Mouse (Mus musculus): ENCODE data around the gene Sema4g. TPM values are rescaled to one million over a fixed set of nuclear protein-coding genes. Genes with fewer than 3 reads are reported as not detected.

Sema4g gene
- polyA plus RNA-seq, 1 experiment from 2014 or later, result 18.0 TPM

DNA sequence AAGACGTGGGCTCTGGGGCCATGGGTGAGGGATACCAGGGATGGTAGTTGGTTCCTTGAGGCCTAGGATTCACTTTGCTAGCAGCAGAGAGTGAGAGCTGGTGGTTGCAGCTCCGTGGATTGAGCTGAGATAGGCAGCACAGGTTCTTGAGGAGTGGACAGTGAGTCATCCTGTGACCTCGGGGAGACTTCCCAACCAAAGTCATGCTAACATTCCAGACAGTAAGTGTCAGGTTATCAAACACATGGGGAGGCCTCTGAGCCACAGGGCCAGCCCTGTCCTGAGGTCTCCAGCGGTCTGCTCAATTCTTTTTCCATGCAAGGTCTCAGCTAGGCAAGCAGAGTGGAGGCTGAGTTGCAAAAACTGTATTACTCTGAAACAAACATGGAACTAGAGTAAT, 21.7 kb downstream of the Sema4g start:
- no peaks in the 10 kb centered on the region for H3K27me3 ChIP-seq (replicated peaks; ENCODE audit: control insufficient read depth, insufficient read depth, low read length)
- no peak for ATAC-seq
- H3K9ac ChIP-seq (ENCODE audit: low read depth, low read length), result no peak overlapping the region
- H3K27ac ChIP-seq (ENCODE audit: low read depth, low read length), result no peak overlapping the region
- H3K4me3 ChIP-seq (ENCODE audit: low read length), result no peak overlapping the region
- peaks cover 18% of the 10 kb centered on the region for H3K36me3 ChIP-seq (ENCODE audit: control insufficient read depth, insufficient read depth, low read length)
- no peak overlapping the region for H3K4me2 ChIP-seq (ENCODE audit: low read length)
- H3K9me3 ChIP-seq (ENCODE audit: control insufficient read depth, low read length), result no peaks in the 10 kb centered on the region
- WGBS, result 92% methylated on average over 4 of the region's 4 CpGs
- peaks cover 22% of the 10 kb centered on the region for H3K4me1 ChIP-seq (ENCODE audit: control insufficient read depth, insufficient read depth, low read depth, low read length)

DNA sequence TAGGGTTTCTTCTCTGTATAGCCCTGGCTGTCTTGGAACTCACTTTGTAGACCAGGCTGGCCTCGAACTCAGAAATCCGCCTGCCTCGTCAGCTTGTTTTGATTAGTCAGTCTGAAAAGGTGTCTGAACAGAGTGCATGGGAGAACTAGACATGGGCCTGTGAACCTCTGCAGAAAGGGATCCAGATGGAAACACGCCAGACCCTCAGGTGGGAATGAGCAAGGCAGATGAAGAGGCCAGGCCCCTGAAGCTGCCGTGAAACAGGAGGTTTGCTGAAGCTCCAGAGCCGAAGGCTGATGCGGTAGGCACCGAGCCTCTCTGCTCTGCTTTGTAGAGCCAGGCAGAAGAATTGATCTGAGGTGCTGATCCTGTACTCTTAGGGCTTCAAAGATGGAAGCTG, 23.3 kb downstream of the Sema4g start:
- Histone ChIP-seq H3K9ac (ENCODE audit: low read depth, low read length) (no peak overlapping the region), H3K9me3 (ENCODE audit: control insufficient read depth, low read length) (no peaks in the 10 kb centered on the region), H3K4me3 (ENCODE audit: low read length) (no peak overlapping the region), H3K4me2 (ENCODE audit: low read length) (no peak overlapping the region), H3K4me1 (ENCODE audit: control insufficient read depth, insufficient read depth, low read depth, low read length) (peaks cover 31% of the 10 kb centered on the region), H3K36me3 (ENCODE audit: control insufficient read depth, insufficient read depth, low read length) (peaks cover 18% of the 10 kb centered on the region), H3K27ac (ENCODE audit: low read depth, low read length) (peak overlapping the region; percentile 26; the same call in 1 of the 2 replicates), H3K27me3 (replicated peaks; ENCODE audit: control insufficient read depth, insufficient read depth, low read length) (no peaks in the 10 kb centered on the region)
- 85% methylated on average over 8 of the region's 8 CpGs for WGBS
- ATAC-seq, result no peak

DNA sequence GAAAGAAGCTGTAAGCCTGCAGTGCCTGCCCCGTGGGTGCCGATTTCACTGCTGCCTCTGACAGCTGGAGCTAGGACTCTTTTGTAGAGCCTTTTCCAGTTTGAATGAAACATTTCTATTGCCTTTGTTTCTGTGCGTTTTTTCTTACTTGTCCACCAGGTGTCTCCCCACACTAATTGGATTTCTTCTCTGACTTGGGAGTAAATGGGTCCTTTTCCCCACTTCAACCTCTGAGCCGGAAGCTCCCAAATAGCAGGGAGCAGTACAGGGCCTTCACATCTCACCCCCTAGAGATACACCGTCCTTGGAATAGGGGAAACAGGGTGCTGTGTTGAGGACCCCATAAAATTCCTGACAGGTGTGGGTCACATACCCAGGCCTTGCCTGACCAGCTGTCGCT, 23.7 kb downstream of the Sema4g start:
- no peaks in the 10 kb centered on the region for H3K27me3 ChIP-seq (replicated peaks; ENCODE audit: control insufficient read depth, insufficient read depth, low read length)
- ATAC-seq, result no peak
- peaks cover 30% of the 10 kb centered on the region for H3K4me1 ChIP-seq (ENCODE audit: control insufficient read depth, insufficient read depth, low read depth, low read length)
- no peak overlapping the region for H3K9ac ChIP-seq (ENCODE audit: low read depth, low read length)
- H3K27ac ChIP-seq (ENCODE audit: low read depth, low read length), result peak overlapping the region; percentile 26; the same call in 1 of the 2 replicates
- WGBS, result 42% methylated on average over 6 of the region's 6 CpGs
- H3K4me2 ChIP-seq (ENCODE audit: low read length), result no peak overlapping the region
- H3K36me3 ChIP-seq (ENCODE audit: control insufficient read depth, insufficient read depth, low read length), result peaks cover 18% of the 10 kb centered on the region
- no peak overlapping the region for H3K4me3 ChIP-seq (ENCODE audit: low read length)
- no peaks in the 10 kb centered on the region for H3K9me3 ChIP-seq (ENCODE audit: control insufficient read depth, low read length)

DNA sequence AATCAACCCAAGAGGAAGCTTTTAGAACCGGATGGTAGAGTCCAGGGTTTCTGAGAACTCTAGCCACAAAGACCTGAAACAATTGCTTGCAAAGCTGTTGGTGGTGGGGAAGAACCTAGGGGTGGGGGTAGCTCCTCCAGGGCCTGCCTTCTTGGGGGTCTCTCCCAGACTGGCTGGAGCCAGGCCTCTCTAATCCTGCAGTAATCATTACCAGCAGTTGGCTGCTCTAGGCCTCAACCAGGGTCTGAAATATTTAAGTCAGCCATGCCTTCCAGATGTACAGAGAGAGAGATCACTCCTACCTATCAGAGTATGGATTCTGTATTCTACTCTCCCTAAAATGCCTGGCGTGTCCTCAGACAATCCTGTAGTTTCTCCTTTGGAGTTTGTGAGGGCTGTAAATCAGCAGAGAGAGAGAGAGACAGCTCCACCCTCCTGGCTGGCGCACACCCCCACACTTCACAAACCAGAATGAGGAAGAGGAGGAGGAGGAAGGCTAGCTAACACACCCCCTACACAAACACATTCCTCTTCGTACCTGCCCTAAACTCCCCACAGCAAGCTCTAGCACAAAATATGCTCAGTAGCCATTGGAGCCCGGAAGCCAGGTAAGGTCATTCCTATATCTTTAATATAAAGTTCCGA, 24.8 kb downstream of the Sema4g start:
- Histone ChIP-seq H3K4me3 (ENCODE audit: low read length) (no peak overlapping the region), H3K9ac (ENCODE audit: low read depth, low read length) (no peak overlapping the region), H3K9me3 (ENCODE audit: control insufficient read depth, low read length) (no peaks in the 10 kb centered on the region), H3K36me3 (ENCODE audit: control insufficient read depth, insufficient read depth, low read length) (peaks cover 15% of the 10 kb centered on the region), H3K27ac (ENCODE audit: low read depth, low read length) (no peak overlapping the region), H3K27me3 (replicated peaks; ENCODE audit: control insufficient read depth, insufficient read depth, low read length) (no peaks in the 10 kb centered on the region), H3K4me2 (ENCODE audit: low read length) (no peak overlapping the region), H3K4me1 (ENCODE audit: control insufficient read depth, insufficient read depth, low read depth, low read length) (peaks cover 34% of the 10 kb centered on the region)
- ATAC-seq, result no peak
- WGBS, result 75% methylated on average over 6 of the region's 6 CpGs

DNA sequence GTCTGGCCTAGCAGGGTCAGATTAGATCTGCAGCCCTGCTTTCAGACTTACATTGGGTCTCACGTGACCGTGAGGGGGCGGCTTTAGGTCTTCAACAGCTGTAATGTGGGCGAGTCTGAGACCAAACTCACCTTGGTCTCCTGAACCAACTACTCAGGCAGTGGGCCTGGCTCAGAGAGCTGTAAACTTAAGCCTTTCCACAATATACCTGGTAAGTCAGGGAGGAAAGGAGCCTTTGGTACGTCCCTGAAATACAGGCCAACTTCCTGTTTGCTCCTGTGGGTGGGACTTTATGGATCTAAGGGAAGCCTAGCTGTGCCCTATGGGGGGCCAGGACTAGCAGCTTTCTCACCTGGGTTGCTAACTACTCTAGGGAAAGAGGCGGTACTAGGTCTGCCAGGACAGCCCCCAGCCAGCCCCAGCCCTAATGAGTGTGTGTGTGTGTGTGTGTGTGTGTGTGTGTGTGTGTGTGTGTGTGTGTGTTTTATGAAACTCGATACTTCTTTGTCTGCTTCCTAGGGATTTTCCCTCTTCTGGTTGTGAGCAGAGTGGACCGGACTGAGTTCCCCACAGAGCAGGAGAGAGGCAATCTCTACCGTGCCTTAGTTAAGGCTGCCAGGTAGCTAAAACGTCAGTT, 25.6 kb downstream of the Sema4g start, which contains the start of gene Lzts2:
TSS of gene Lzts2 (plus strand) at position 80 of the 637 bp plus-strand sequence.
- Histone ChIP-seq H3K4me3 (ENCODE audit: low read length) (peak within 1 kb of the TSS; percentile 37), H3K9me3 (ENCODE audit: control insufficient read depth, low read length) (no peaks in the 10 kb centered on the region), H3K4me1 (ENCODE audit: control insufficient read depth, insufficient read depth, low read depth, low read length) (peaks cover 41% of the 10 kb centered on the region), H3K27me3 (replicated peaks; ENCODE audit: control insufficient read depth, insufficient read depth, low read length) (no peaks in the 10 kb centered on the region), H3K36me3 (ENCODE audit: control insufficient read depth, insufficient read depth, low read length) (peaks cover 15% of the 10 kb centered on the region), H3K27ac (ENCODE audit: low read depth, low read length) (no peak within 1 kb of the TSS), H3K9ac (ENCODE audit: low read depth, low read length) (peak within 1 kb of the TSS; percentile 37), H3K4me2 (ENCODE audit: low read length) (peak within 1 kb of the TSS; percentile 78)
- 18% methylated on average over 10 of the region's 10 CpGs for WGBS
- no peak for ATAC-seq

DNA sequence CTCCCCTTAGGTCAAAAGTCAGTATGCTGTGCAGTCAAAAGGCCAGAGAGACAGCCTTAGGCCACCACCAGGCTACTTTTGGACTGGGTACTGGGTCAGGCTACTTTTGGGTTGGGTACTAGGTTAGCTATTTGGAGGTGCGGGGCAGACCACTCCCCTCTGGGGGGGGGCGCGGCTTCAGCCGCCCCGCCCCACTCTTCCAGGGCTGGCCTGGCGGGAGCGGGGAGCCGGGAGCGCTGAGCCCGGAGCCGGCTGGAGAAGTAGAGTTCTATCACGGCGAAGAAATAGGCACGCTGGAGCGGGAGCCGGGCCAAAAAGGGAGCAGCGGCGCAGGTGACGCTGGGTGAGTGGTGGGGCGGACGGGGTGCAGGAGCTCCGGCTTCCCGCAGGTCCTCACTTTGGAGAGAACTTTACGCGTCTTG, 26.1 kb downstream of the Sema4g start:
- peaks cover 15% of the 10 kb centered on the region for H3K36me3 ChIP-seq (ENCODE audit: control insufficient read depth, insufficient read depth, low read length)
- H3K4me2 ChIP-seq (ENCODE audit: low read length), result peak overlapping the region; percentile 78
- H3K4me1 ChIP-seq (ENCODE audit: control insufficient read depth, insufficient read depth, low read depth, low read length), result peaks cover 41% of the 10 kb centered on the region
- H3K27ac ChIP-seq (ENCODE audit: low read depth, low read length), result no peak overlapping the region
- no peaks in the 10 kb centered on the region for H3K27me3 ChIP-seq (replicated peaks; ENCODE audit: control insufficient read depth, insufficient read depth, low read length)
- no peak for ATAC-seq
- peak overlapping the region; percentile 37 for H3K9ac ChIP-seq (ENCODE audit: low read depth, low read length)
- 2% methylated on average over 23 of the region's 25 CpGs for WGBS
- no peaks in the 10 kb centered on the region for H3K9me3 ChIP-seq (ENCODE audit: control insufficient read depth, low read length)
- peak overlapping the region; percentile 37 for H3K4me3 ChIP-seq (ENCODE audit: low read length)

DNA sequence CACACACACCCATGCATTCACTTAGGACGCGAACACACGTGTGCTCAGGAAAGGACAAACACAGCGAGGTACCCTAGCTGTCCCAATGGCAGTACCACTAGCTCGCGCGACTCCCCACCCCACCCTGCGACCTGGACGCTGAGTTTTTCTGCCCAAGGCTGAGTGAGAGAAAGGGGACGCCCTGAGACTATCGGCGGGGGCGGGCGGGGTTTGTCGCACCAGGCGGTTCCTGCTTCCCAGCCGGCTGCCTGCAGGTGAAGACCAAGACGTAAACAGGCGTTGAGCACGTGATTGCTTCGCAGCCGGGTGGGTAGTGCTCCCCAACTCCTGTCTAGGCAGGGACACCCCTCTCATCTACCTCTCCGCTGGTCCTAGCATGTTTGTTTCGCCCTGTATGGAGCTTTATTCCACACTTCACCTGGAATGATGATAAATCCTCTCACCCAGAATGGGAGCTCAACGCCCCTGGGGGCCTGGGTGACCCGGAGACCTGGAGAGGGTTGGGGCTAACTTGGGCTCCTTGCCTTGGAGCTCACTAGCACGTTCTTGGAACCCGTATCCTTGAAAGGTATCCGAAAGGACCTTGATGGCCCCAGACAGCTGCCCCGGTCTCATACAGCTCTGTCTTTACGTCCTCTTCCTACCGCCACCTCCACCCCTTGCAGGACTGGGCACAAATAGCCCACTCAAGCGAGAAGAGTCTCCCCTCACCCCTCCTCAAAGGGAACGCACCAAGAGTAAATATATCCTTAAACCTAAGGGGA, 26.8 kb downstream of the Sema4g start:
- WGBS, result under 1% methylated on average over 31 of the region's 34 CpGs
- ATAC-seq, result peak; percentile 10
- H3K4me1 ChIP-seq (ENCODE audit: control insufficient read depth, insufficient read depth, low read depth, low read length), result peaks cover 47% of the 10 kb centered on the region

DNA sequence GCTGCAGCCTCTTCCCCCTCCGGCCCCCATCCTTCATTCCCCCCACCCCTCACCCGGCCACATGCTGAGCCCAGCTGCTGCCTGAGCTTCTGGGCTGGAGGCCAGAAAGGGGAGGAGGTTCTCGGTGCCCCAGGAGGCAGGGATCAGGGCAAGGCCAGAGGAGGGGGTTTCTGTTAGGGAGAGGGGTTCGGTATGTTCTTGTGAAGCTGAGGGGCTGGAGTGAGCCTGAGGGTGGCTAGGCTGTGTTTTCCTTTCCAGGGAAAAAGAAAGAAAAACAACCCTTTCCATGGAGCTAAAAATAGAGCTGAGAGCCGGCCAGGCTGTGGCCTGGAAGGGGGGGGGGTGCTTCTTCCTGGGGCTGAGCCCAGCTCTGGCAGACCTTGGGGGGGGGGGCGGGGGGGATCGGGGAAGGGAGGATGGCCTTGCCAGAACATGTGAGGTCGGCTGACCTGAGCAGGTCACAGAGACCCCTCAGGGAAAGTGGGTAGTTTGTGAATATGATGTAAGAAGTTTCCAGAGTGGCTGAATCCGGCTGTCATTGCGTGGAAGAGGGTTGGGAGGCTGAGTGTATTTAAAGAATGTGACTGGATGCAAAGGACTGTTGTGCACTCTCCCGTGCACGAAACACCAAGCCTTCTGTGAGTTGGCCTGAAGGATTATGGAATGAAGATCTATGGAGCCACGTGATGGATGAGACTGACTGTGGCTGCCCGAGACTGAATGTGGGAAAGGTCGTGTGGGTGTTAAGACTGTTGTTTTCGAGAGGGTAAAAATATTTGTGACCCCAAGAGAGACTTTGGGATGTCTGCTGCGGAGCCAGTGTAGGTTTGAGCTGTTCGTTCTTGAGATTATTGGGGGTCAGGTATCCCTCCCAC, 27.7 kb downstream of the Sema4g start:
- Histone ChIP-seq H3K27me3 (replicated peaks; ENCODE audit: control insufficient read depth, insufficient read depth, low read length) (no peaks in the 10 kb centered on the region), H3K4me3 (ENCODE audit: low read length) (peak overlapping the region; percentile 54), H3K4me2 (ENCODE audit: low read length) (peak overlapping the region; percentile 78), H3K9ac (ENCODE audit: low read depth, low read length) (peak overlapping the region; percentile 78), H3K4me1 (ENCODE audit: control insufficient read depth, insufficient read depth, low read depth, low read length) (peaks cover 52% of the 10 kb centered on the region), H3K9me3 (ENCODE audit: control insufficient read depth, low read length) (no peaks in the 10 kb centered on the region), H3K36me3 (ENCODE audit: control insufficient read depth, insufficient read depth, low read length) (peaks cover 3% of the 10 kb centered on the region; the same call in 1 of the 2 replicates), H3K27ac (ENCODE audit: low read depth, low read length) (peak overlapping the region; percentile 96)
- ATAC-seq, result peak; percentile 32
- 1% methylated on average over 17 of the region's 18 CpGs for WGBS

More for the DNA sequence above, 26.8 kb downstream of the Sema4g start:
- Histone ChIP-seq H3K27ac (ENCODE audit: low read depth, low read length) (peak overlapping the region; percentile 96), H3K4me2 (ENCODE audit: low read length) (peak overlapping the region; percentile 78), H3K27me3 (replicated peaks; ENCODE audit: control insufficient read depth, insufficient read depth, low read length) (no peaks in the 10 kb centered on the region), H3K9ac (ENCODE audit: low read depth, low read length) (peak overlapping the region; percentile 37), H3K9me3 (ENCODE audit: control insufficient read depth, low read length) (no peaks in the 10 kb centered on the region), H3K4me3 (ENCODE audit: low read length) (peak overlapping the region; percentile 37), H3K36me3 (ENCODE audit: control insufficient read depth, insufficient read depth, low read length) (peaks cover 10% of the 10 kb centered on the region)
